Mouse (Mus musculus): ENCODE measurements around the gene Phf7. TPM values are rescaled to one million over a fixed set of nuclear protein-coding genes. Genes with fewer than 3 reads are reported as not detected.

Phf7 gene
- polyA plus RNA-seq, 1 experiment from 2014 or later: 9.9 TPM

DNA sequence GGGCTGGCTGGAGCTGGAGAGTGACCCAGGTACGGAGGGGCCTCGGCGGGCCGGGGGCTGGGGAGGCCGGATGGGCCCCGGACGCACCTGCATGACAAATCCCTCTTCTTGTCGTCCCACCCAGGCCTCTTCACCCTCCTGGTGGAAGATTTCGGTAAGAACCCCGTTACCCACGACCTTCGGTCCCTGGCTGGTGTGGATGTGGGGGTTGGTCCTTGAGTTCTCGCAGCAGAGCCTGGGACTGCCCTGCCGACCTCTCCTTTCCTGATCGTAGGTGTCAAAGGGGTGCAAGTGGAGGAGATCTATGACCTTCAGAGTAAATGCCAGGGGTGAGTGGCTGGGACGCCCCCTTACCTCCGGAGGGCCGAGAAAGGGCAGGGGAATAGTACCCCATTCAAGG lies 509 bp upstream of the Phf7 start:
- 2% methylated on average over 18 of the region's 18 CpGs for WGBS (ENCODE audit: insufficient replicate concordance)
- Histone ChIP-seq H3K4me2 (peak overlapping the region; percentile 91), H3K27ac (peak overlapping the region; percentile 92), H3K9ac (peak overlapping the region; percentile 97), H3K9me3 (replicated peaks) (no peaks in the 10 kb centered on the region), H3K27me3 (replicated peaks) (no peaks in the 10 kb centered on the region), H3K4me3 (peak overlapping the region; percentile 99), H3K36me3 (peaks cover 42% of the 10 kb centered on the region), H3K4me1 (peaks cover 35% of the 10 kb centered on the region)
- ATAC-seq: peak; percentile 21

DNA sequence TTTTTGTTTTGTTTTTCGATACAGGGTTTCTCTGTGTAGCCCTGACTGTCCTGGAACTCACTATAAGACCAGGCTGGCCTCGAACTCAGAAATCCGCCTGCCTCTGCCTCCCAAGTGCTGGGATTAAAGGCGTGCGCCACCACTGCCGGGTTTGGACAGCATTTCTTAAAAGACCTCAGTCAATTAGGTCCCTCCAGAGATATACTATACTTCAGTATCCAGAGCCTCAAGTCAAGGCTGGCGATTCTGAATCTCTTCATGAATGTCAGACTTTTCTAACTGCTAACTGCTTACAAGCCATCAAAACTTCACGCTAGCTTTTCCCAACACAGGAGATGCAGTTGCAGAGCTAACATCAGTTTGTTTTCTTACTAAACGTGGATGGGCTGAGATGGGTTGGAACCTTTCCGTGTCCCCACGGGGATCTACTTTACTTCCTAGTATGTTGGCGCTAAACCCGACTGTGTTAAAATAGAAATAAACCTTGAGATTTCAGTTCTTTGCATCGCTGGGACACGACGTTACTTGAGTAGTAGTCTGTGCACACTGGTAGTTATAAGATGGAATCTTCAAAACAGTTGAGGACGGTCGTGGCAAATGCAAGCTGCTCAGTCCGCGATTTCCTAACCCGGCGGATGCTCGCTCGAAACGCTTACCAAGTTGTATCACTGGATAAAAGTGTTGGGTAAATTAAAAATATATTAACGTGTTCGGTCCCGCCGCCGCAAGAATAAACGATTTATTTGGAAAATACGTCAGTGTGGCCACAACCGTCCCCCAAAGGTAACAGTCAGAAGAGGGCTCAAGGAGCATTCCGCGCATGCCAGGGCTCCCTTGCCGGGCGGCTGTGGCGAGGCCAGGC lies 664 bp downstream of the Phf7 start:
- Histone ChIP-seq H3K4me1 (peaks cover 35% of the 10 kb centered on the region), H3K36me3 (peaks cover 31% of the 10 kb centered on the region), H3K9ac (peak overlapping the region; percentile 97), H3K27ac (peak overlapping the region; percentile 92), H3K4me2 (peak overlapping the region; percentile 91), H3K4me3 (peak overlapping the region; percentile 99), H3K9me3 (replicated peaks) (no peaks in the 10 kb centered on the region), H3K27me3 (replicated peaks) (no peaks in the 10 kb centered on the region)
- WGBS (ENCODE audit: insufficient replicate concordance): 15% methylated on average over 38 of the region's 38 CpGs
- ATAC-seq: peak; percentile 85

DNA sequence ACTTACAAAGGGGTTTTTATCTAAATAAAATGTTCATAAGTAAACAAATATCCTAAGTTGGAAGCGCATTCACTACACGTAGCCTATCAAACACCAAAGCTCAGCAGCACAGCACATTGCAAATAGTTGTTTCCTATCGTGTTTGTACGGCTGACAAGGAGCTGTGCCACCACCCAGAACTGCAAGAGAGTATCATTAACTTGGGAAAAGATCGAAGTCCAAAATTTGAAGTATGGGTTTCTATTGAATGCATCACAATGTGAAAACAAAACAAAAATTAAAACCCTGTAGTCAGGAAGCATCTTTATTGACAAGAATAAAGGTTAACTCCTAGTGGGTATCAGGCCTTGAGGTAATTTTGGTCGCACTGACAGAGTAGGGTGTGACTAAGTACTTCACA lies 2.7 kb downstream of the Phf7 start:
- no peaks in the 10 kb centered on the region for H3K9me3 ChIP-seq (replicated peaks)
- H3K27ac ChIP-seq: no peak overlapping the region
- peaks cover 35% of the 10 kb centered on the region for H3K4me1 ChIP-seq
- 78% methylated on average over 6 of the region's 6 CpGs for WGBS (ENCODE audit: insufficient replicate concordance)
- no peak overlapping the region for H3K4me2 ChIP-seq
- H3K36me3 ChIP-seq: peaks cover 10% of the 10 kb centered on the region
- no peak for ATAC-seq
- no peak overlapping the region for H3K4me3 ChIP-seq
- H3K27me3 ChIP-seq (replicated peaks): no peaks in the 10 kb centered on the region
- no peak overlapping the region for H3K9ac ChIP-seq

DNA sequence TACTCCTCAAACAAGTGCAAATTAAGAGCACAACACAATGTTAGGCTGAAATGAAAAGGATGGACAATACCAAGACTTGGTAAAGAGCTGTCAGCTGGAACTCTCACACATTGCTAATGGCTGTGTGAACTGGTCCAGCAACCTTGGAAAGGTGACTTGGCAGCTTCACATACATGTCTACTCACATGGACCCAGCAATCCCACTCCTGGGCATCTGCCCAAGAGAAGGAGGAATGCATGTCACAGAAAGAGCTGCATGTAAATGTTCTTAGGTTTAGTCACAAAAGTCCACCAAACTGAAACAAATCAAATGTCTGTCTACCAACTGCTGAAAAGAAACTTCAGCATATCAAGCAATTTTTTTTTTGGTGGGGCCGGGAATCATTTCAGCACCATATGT lies 5.2 kb downstream of the Phf7 start:
- Histone ChIP-seq H3K4me2 (no peak overlapping the region), H3K27me3 (replicated peaks) (no peaks in the 10 kb centered on the region), H3K9ac (no peak overlapping the region), H3K27ac (no peak overlapping the region), H3K36me3 (no peaks in the 10 kb centered on the region), H3K9me3 (replicated peaks) (no peaks in the 10 kb centered on the region), H3K4me1 (peaks cover 22% of the 10 kb centered on the region), H3K4me3 (no peak overlapping the region)
- WGBS (ENCODE audit: insufficient replicate concordance): 69% methylated on average over 1 of the region's 1 CpGs
- no peak for ATAC-seq

DNA sequence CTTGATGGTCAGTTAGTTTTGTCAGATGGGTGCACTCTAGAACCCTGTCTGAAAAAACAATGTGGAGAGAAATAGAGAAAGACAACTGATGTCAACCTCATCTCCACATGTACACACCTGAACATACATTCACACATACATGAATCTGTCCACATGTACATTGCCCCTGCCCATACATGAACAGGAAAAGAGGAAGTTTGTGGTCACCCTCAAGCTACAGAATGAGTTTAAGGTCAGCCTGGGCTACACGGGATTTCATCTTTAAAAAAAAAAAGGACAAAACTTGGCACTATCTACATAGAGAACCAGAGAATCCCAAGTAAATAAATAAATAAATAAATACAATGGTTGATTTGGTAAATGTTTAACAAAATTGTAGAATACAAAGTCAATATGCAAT lies 6.3 kb downstream of the Phf7 start:
- Histone ChIP-seq H3K4me2 (no peak overlapping the region), H3K27ac (no peak overlapping the region), H3K4me3 (no peak overlapping the region), H3K36me3 (no peaks in the 10 kb centered on the region), H3K9ac (no peak overlapping the region), H3K4me1 (peaks cover 15% of the 10 kb centered on the region), H3K9me3 (replicated peaks) (no peaks in the 10 kb centered on the region), H3K27me3 (replicated peaks) (no peaks in the 10 kb centered on the region)
- no peak for ATAC-seq
- 29% methylated on average over 1 of the region's 1 CpGs for WGBS (ENCODE audit: insufficient replicate concordance)

DNA sequence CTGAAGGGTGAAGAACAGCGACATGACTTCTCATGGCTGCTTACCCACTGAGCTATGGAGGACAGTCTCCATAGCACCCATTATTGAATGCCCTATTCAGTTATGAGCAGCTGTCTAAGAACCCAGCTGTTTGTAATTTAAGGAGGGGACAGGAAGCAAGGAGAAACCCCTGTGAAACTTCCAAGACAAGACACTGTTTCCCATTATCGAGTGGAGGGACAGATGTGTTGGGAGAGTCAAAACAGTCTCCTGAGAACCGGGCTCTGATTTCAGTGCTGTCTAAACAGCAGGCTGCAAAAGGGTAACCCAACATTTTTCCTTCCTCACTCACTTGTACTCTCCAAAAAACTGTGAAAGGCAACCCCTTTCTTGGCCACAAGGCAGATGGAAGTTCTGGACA lies 10.6 kb downstream of the Phf7 start:
- 71% methylated on average over 3 of the region's 3 CpGs for WGBS (ENCODE audit: insufficient replicate concordance)
- Histone ChIP-seq H3K9ac (no peak overlapping the region), H3K4me3 (no peak overlapping the region), H3K9me3 (replicated peaks) (no peaks in the 10 kb centered on the region), H3K27ac (no peak overlapping the region), H3K4me2 (no peak overlapping the region), H3K27me3 (replicated peaks) (no peaks in the 10 kb centered on the region), H3K4me1 (no peaks in the 10 kb centered on the region), H3K36me3 (no peaks in the 10 kb centered on the region)
- ATAC-seq: no peak

DNA sequence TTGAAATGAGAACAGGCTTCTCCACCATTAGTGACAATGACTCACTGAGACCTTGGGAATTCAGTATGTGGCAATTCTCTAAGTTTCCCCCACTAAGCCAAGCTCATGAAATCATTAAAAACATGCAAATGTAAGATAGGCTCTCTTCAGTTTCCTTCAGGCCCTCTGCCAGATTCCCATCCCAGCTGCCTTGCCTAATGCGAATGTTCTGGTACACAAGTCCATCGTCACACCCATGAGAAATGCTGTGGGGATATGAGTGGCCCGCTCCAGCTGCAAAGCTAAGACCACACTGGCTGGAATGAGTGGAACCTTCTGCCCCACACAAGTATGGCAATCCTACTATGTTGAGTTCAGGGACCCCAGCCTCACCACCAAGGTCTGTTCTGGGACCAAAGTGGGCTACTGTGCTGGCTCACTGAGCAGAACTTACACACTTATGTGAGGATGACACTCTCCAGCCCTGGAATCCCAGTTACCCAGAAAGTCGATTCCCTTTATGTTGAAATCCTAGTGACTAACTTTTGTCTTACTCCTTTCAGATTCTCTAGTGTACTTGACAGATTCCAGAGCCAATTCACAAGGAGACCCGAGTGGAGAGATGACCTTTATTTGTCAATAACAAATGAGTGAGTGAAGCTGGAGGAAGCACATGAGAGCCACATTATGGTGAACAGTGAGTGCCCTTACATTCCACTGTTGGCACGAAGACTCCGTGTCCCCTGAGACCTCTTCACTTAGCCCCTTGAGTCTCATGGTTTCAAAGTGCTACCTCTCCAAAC lies 13.8 kb downstream of the Phf7 start:
- H3K27ac ChIP-seq: no peak overlapping the region
- H3K27me3 ChIP-seq (replicated peaks): peaks cover 18% of the 10 kb centered on the region; the same call in 1 of the 2 replicates
- no peaks in the 10 kb centered on the region for H3K36me3 ChIP-seq
- no peaks in the 10 kb centered on the region for H3K9me3 ChIP-seq (replicated peaks)
- peaks cover 15% of the 10 kb centered on the region; the same call in 1 of the 2 replicates for H3K4me1 ChIP-seq
- no peak overlapping the region for H3K4me3 ChIP-seq
- H3K9ac ChIP-seq: no peak overlapping the region
- WGBS (ENCODE audit: insufficient replicate concordance): 75% methylated on average over 7 of the region's 7 CpGs
- H3K4me2 ChIP-seq: no peak overlapping the region
- ATAC-seq: no peak

DNA sequence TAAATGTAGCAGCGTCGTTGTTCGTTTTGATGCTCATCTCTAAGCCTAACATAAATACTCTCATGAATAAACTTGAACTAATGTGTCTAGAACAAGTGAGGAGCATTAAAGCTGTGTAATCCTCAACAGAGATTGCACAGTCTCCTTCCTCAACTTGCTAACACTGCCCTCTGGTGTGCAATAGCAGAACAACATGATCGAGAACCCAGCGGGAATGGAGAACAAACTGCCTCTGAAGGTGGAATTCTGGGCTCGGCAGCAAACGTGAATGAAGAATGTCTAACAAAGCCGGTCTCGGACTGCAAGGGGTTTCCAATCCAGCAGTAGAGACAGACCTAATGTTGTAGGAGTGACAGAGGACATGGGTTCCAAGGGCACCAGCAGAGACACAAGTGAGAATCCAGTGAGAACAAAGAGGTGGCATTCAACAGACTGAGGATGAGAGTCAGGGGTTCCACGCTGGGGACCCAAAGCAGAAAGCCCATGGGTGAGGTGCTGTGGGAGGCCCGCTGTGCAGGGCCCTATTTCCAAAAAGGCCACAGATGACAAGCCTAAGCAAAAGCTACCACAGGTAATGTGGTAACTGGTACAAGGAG lies 17.0 kb downstream of the Phf7 start:
- no peaks in the 10 kb centered on the region for H3K9me3 ChIP-seq (replicated peaks)
- H3K36me3 ChIP-seq: no peaks in the 10 kb centered on the region
- H3K4me3 ChIP-seq: no peak overlapping the region
- H3K27ac ChIP-seq: no peak overlapping the region
- peaks cover 43% of the 10 kb centered on the region; the same call in 1 of the 2 replicates for H3K27me3 ChIP-seq (replicated peaks)
- peaks cover 15% of the 10 kb centered on the region; the same call in 1 of the 2 replicates for H3K4me1 ChIP-seq
- no peak overlapping the region for H3K4me2 ChIP-seq
- 0 out of 2 replicates have a peak, but pooled peaks have one; percentile 10 for ATAC-seq
- WGBS (ENCODE audit: insufficient replicate concordance): 9% methylated on average over 11 of the region's 11 CpGs
- no peak overlapping the region for H3K9ac ChIP-seq

DNA sequence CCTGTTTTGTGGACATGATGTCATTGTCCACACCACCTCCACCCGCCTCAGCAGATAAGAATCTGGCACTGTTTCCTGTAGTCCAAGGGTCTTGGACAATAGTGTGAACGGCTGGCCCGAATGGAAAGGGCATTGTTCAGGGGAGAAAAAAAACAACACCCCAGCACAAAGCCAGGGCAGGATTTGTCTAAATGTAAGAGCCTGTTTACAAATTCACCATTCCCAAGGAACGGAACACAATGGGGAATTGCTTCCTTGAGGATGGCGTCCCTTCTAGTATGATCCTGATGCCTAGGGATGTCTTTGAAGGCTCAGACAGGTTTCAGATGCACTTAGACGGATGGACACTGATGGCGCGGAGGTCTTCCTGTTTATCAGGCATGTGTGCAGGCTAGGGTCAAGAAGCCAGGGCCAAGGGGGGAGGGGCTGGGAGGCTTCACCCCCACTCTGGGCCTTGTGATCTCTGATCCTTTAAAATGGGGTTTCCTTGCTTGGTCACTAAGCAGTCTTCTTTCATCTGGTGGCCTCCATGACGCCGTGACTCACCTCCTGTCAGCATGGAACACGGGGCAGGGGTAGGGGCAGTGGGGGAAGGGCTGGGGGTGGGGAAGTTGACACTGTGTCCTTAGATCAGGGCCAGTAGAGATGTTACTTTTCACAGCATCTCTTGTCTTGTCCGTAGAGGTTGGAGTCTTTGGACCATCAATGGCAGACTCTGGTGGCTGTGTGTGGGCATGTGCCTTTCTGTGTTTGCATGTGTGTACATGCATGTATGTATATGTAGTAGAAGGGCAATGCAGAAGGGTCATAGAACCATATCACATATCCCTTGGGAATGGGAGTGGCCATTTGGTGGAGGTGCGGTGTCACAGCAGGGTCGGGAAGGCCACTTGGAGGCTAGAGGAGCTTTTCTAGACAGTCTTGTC lies 17.8 kb downstream of the Phf7 start:
- Histone ChIP-seq H3K9ac (no peak overlapping the region), H3K27me3 (replicated peaks) (peaks cover 43% of the 10 kb centered on the region; the same call in 1 of the 2 replicates), H3K4me2 (no peak overlapping the region), H3K4me1 (peaks cover 22% of the 10 kb centered on the region; the same call in 1 of the 2 replicates), H3K9me3 (replicated peaks) (no peaks in the 10 kb centered on the region), H3K27ac (no peak overlapping the region), H3K4me3 (no peak overlapping the region), H3K36me3 (no peaks in the 10 kb centered on the region)
- 58% methylated on average over 14 of the region's 14 CpGs for WGBS (ENCODE audit: insufficient replicate concordance)
- peak; percentile 31; the same call in 1 of the 2 replicates for ATAC-seq

DNA sequence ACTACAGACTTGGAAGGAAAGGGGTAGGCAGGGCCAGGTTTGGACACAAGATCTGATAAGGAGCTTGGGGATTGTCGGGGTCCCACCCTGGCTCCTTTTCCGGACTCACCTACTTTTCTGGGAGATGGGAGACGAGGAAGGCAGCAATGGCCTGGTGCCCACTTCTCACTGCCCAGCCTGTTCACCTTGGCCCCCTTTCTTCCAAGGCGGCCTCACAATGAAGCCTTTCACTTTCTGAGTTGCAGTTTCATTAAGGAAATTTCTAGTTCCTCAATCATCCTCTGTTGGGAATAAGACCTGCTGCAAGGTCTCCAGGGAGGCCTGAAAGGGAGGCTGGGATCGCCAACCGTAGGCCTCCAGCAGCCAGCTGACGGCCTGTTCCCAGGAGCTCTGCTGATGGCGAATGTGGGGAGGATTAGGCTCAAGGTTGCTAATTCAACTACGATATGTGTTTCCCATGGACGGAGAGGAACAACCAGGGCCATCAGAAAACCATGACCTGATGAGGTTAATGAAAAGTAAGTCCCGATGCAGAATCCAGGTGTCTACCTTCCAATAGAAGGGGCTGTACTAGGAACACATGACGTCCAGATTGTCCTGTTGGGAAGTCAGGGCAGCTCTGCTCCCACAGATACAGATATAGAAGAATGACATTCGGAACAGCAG lies 18.6 kb downstream of the Phf7 start:
- H3K4me2 ChIP-seq: no peak overlapping the region
- peaks cover 23% of the 10 kb centered on the region; the same call in 1 of the 2 replicates for H3K4me1 ChIP-seq
- ATAC-seq: no peak
- H3K36me3 ChIP-seq: no peaks in the 10 kb centered on the region
- H3K27ac ChIP-seq: no peak overlapping the region
- H3K4me3 ChIP-seq: no peak overlapping the region
- H3K27me3 ChIP-seq (replicated peaks): peaks cover 47% of the 10 kb centered on the region; the same call in 1 of the 2 replicates
- WGBS (ENCODE audit: insufficient replicate concordance): 67% methylated on average over 13 of the region's 13 CpGs
- H3K9me3 ChIP-seq (replicated peaks): no peaks in the 10 kb centered on the region
- no peak overlapping the region for H3K9ac ChIP-seq

Measured in liver, embryonic 12.5 days (tissue).